Mouse (Mus musculus): ENCODE data around the gene Ccnl1.

DNA sequence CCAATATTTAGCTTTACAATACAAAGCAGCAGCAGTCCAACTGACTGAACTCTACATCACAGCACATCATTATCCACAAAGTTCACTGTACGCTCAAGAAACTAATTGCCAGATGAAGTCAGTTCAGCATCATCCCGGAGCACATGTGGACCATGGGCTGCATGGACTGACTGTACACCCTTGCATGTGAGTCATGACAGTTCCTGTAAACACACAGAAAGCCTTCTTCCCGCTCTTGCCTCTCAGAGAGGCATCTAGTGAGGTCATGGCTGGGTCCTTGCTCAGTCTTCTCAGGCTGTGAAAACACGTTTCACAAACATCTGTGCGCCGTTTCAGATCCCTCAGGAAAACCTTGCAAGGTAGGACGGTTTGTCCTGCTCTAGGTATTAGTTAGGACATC is 26.5 kb downstream of the Ccnl1 start:
- TF ChIP-seq CTCF (IDR thresholded peaks at IDR 0.05; ENCODE audit: low read depth, low read length) (no peak), POLR2A (IDR thresholded peaks at IDR 0.05; ENCODE audit: borderline replicate concordance, low read depth, low read length) (no peak)
